In genomic region chr19:5272326-5272795, GRCm38 (mm10) we compare ENCODE assay signal across 7 mouse cellular contexts. TPM values are rescaled to one million over a fixed set of nuclear protein-coding genes. Genes with fewer than 3 reads are reported as not detected.
DNase-seq lines count a peak whose midpoint lies in the region; ATAC-seq lines count a peak whose summit lies in the region.

No protein-coding gene starts in this region.

- peaks cover 34% of the 10 kb centered on the region for H3K4me1 ChIP-seq in forebrain, embryonic 13.5 days

- no peaks in the 10 kb centered on the region for H3K9me3 ChIP-seq in forebrain, embryonic 13.5 days (replicated peaks)

- WGBS in forebrain, embryonic 13.5 days, result 0% methylated on average over 19 of the region's 30 CpGs
- WGBS in macrophage (ENCODE audit: missing documents), result 4% methylated on average over 20 of the region's 30 CpGs

- peaks cover 40% of the 10 kb centered on the region; the same call in 1 of the 2 replicates for H3K79me2 ChIP-seq in macrophage (ENCODE audit: inconsistent target)

- peak overlapping the region; percentile 86 for H3K27ac ChIP-seq in forebrain, embryonic 13.5 days
- H3K27ac ChIP-seq in macrophage, result no peak overlapping the region

- no peaks in the 10 kb centered on the region for H3K27me3 ChIP-seq in forebrain, embryonic 13.5 days

- peak; percentile 25 for DNase-seq in MN1 (ENCODE audit: low spot score)
- peak; percentile 42 for DNase-seq in cerebellum, adult 11 months
- peak; percentile 56 for DNase-seq in heart, postnatal 4 days
- peak; percentile 27 to 34 for DNase-seq in layer of hippocampus, postnatal 14 days (ENCODE audit: low spot score in 2 of 2)
- peak; percentile 19 for DNase-seq in spleen, adult 12 weeks (ENCODE audit: low spot score)

- peak overlapping the region; percentile 89 for H3K4me2 ChIP-seq in forebrain, embryonic 13.5 days

- peak overlapping the region; percentile 94 for H3K9ac ChIP-seq in forebrain, embryonic 13.5 days

- ATAC-seq in forebrain, embryonic 13.5 days, result peak; percentile 65

- peak overlapping the region; percentile 93 for H3K4me3 ChIP-seq in forebrain, embryonic 13.5 days
- peak overlapping the region; percentile 46 for H3K4me3 ChIP-seq in macrophage (ENCODE audit: inconsistent target)

- peaks cover 34% of the 10 kb centered on the region for H3K36me3 ChIP-seq in forebrain, embryonic 13.5 days (ENCODE audit: poor library complexity, severe bottlenecking)
- peaks cover 7% of the 10 kb centered on the region; the same call in 1 of the 2 replicates for H3K36me3 ChIP-seq in macrophage (ENCODE audit: inconsistent target)

RNA-seq across cellular contexts. Expression of gene Pacs1, which starts 0.6 kb away (rescaled TPM):
- 20.2 and 21.4 TPM in 2 replicates for polyA plus RNA-seq in forebrain, embryonic 13.5 days (2015; fragmentation: Nextera tagmentation; extraction: Ambion mirVana)
- total RNA-seq in heart, postnatal 4 days (2021), result 10 to 100 TPM; 27.6 to 28.7 TPM
- 10 to 100 TPM; 59.6 to 63.9 TPM for total RNA-seq in layer of hippocampus, postnatal 14 days (2021)
- total RNA-seq in macrophage (2018; cell fraction: chromatin; rRNA removed), result 10 to 100 TPM in 22 of 26 experiments, 1 to 10 TPM in 4; 5.5 to 41.2 (median 21.1) TPM
- 10 to 100 TPM; 10.6 to 24.6 (median 15.4) TPM for total RNA-seq in macrophage (2018; cell fraction: cytosol; rRNA removed)
- total RNA-seq in macrophage (2018; cell fraction: nucleus; rRNA removed), result 10 to 100 TPM in 21 of 26 experiments, 1 to 10 TPM in 5; 5.8 to 27.9 (median 14.0) TPM
- 14.8 to 16.9 TPM (median 16.9 TPM) in 3 replicates for polyA plus RNA-seq in macrophage (2018)

RNA-seq across cellular contexts. Expression of gene Sf3b2, which starts 22.9 kb away (rescaled TPM):
- polyA plus RNA-seq in forebrain, embryonic 13.5 days (2015; fragmentation: Nextera tagmentation; extraction: Ambion mirVana), result 428 and 432 TPM in 2 replicates
- total RNA-seq in heart, postnatal 4 days (2021), result 100 to 1,000 TPM; 136 to 139 TPM
- 100 to 1,000 TPM; 195 to 199 TPM for total RNA-seq in layer of hippocampus, postnatal 14 days (2021)
- total RNA-seq in macrophage (2018; cell fraction: chromatin; rRNA removed), result 100 to 1,000 TPM in 22 of 26 experiments, 10 to 100 TPM in 4; 59.9 to 238 (median 176) TPM
- 100 to 1,000 TPM; 106 to 183 (median 148) TPM for total RNA-seq in macrophage (2018; cell fraction: cytosol; rRNA removed)
- total RNA-seq in macrophage (2018; cell fraction: nucleus; rRNA removed), result 100 to 1,000 TPM in 25 of 26 experiments, 10 to 100 TPM in 1; 95.7 to 229 (median 165) TPM
- 131 to 171 TPM (median 133 TPM) in 3 replicates for polyA plus RNA-seq in macrophage (2018)

RNA-seq across cellular contexts. Expression of gene Gal3st3, which starts 25.8 kb away (rescaled TPM):
- 21.3 and 22.6 TPM in 2 replicates for polyA plus RNA-seq in forebrain, embryonic 13.5 days (2015; fragmentation: Nextera tagmentation; extraction: Ambion mirVana)
- total RNA-seq in heart, postnatal 4 days (2021), result 1 to 10 TPM; 7.4 to 9.3 TPM
- total RNA-seq in layer of hippocampus, postnatal 14 days (2021), result 100 to 1,000 TPM; 129 to 132 TPM
- not detected for total RNA-seq in macrophage (2018; cell fraction: chromatin; rRNA removed)
- not detected for total RNA-seq in macrophage (2018; cell fraction: cytosol; rRNA removed)
- not detected for total RNA-seq in macrophage (2018; cell fraction: nucleus; rRNA removed)
- polyA plus RNA-seq in macrophage (2018), result not detected in 3 replicates

Comparison
In these comparisons a context has a peak if more than half of its experiments do, and no peak if none do; other contexts are left out.
1. RNA of gene Gal3st3, which starts 25.8 kb away (total RNA-seq): 129 to 132 TPM in layer of hippocampus, postnatal 14 days; 7.4 to 9.3 TPM in heart, postnatal 4 days; every median in the first group is over 10 times any median in the second.
2. Peak in every context shown above with its lines, with median percentiles within 50 percentile points of each other: DNase-seq.